Mouse (Mus musculus) embryonic fibroblast, embryonic 13.5 days (primary cell): ENCODE measurements around the gene Oscp1.

Source experiments
- CTCF ChIP-seq: IDR thresholded peaks from 2 replicates; pipeline ENCODE4 v1.5.1; 2011; ENCODE audit warnings: mild to moderate bottlenecking, control low read depth, low read length, moderate library complexity, borderline replicate concordance; ENCODE audit not compliant: insufficient read depth
- POLR2A ChIP-seq: IDR thresholded peaks from 2 replicates; pipeline ENCODE4 v1.6.1; 2011; ENCODE audit warnings: low read depth, mild to moderate bottlenecking, control low read depth, low read length, moderate library complexity

GRCm38 (mm10) chr4:126113243-126113642 is 54.9 kb downstream of the Oscp1 start:
- TF ChIP-seq POLR2A (no peak), CTCF (no peak)
